Mouse (Mus musculus) Patski (cell line): ENCODE data around the gene Kyat1. TPM values are rescaled to one million over a fixed set of nuclear protein-coding genes. Genes with fewer than 3 reads are reported as not detected.
"Not testable (repeated sequence)": the region's sequence is repeated elsewhere in the genome, so short reads cannot be mapped to it uniquely, and the experiment has no call there.

Experiments
- ATAC-seq: fragments of 100-300 bp; one replicate; pipeline ENCODE4 v1.8.0; 2021
- CTCF ChIA-PET: fragments of 350-600 bp; sonication (Branson Sonifier 250); formaldehyde crosslinking; loops from one replicate; lab custom pipeline; 2022; ENCODE audit warnings: inconsistent platforms; lab: Charles Lee
- POLR2A ChIA-PET: fragments of 350-600 bp; sonication (Branson Sonifier 250); formaldehyde crosslinking; loops from one replicate; lab custom pipeline; 2022; ENCODE audit warnings: antibody characterized with exemption, inconsistent platforms; lab: Charles Lee
- DNase-seq: peaks from one replicate; pipeline ENCODE4 v3.0.0-alpha.2; 2011; ENCODE audit warnings: low read depth, low spot score
- H3K27me3 ChIP-seq: fragments of 371-371 bp; one replicate; pipeline ENCODE4 v1.5.1; 2021
- CTCF ChIP-seq: fragments of 100-300 bp; IDR thresholded peaks from one replicate; pipeline ENCODE4 v1.5.1; 2021
- in situ Hi-C: fragments of 300-500 bp; cut with MboI; formaldehyde crosslinking; loops from 3 replicates; pipeline ENCODE4 v1.11.1; 2018; ENCODE audit warnings: low pct_unique_long_range_greater_than_20kb, mixed read lengths
- polyA plus RNA-seq: library from polyadenylated mRNA; unstranded; gene quantifications from one replicate; pipeline ENCODE4 v1.2.3, GENCODE M21; 2021

Kyat1 gene
- polyA plus RNA-seq, 1 experiment from 2014 or later = 14.8 TPM

DNA sequence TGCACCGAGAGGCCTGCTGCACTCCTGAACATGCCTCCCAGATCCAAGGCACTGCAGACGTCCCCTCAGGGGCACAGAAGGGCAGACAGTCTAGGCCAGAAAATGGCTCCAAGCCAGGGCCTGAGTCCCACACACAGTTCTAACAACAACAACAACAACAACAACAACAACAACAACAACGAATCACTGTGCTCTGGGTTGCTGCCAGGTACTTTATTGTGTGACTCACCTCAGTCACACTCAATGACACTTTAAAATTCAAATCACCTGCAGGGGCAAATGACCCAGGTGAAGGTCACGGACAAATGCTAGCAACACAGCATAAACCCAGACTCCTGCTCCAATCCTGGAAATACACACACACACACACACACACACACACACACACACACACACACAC is 7.6 kb downstream of the Kyat1 start:
- POLR2A ChIA-PET = no interaction called here
- ATAC-seq (no peak), DNase-seq (no peak)
- CTCF ChIA-PET = interaction anchor here (1.4 kb wide), 1 partner anchor 9 kb away, joined by 3 read pairs; no protein-coding TSS in a partner anchor
- no peaks in the 10 kb centered on the region for H3K27me3 ChIP-seq
- no peak for TF ChIP-seq CTCF
- in situ Hi-C loops = no loop called here

DNA sequence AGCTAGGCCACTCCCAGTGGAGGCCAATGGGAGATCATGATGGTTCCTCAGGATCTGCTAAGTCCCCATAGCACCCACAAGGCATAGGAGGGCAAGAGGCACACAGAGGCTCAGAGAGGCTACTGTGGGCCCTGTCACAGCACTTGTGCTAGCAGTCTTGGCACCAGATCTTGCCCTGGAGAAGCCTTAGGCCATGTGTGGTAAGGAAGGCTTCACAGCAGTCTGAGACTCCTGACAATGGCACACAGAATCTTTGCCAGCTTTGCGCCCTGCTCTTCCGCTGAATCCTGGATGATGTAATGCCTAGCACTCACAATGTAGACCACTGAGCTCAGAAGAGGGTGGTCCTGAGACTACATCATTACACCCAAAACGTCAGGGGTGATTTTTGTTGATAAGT is 11.0 kb downstream of the Kyat1 start:
- TF ChIP-seq CTCF = no peak
- in situ Hi-C loops = no loop called here

DNA sequence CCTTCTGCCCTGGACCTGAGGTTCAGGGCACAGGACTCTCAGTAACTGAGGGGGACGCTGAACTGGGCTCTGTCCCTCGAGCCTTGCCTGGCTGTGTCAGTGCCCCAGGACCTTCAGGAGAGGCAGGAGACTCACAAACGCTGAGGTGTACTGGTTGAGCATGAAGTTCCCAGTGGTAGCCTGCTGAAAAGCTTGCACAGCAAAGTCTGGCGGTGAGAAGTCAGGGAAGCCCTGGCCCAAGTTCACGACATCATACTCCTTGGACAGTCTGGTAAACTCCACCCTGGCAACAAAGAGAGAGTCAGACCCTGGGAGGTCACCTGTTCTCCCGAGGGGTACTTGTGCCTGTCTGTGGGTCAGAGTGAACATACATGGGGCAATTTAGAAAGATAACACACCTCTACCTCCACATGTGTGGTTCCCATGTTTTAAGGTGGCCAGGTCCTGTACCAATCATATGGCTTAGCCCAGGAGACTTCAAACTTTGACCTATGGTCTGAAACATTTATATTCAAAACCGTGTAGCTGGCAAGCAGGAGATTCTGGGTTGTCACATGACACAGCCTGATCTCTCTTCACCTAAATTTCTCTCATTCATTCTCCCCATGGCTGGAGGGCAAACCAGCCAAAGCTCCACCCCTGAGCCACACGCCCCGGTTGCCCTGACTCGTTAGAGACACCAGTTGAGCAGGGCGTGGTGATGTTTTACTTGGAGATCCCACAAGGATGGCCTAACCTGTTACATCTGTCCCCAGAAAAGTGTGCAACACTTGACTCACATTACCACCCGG is 13.7 kb downstream of the Kyat1 start:
- CTCF ChIA-PET = interaction anchor here (2.1 kb wide), 1 partner anchor 14 kb away, joined by 4 read pairs; the partner anchor contains the start of gene Kyat1
- ATAC-seq (no peak), DNase-seq (no peak)
- TF ChIP-seq CTCF = no peak
- no peaks in the 10 kb centered on the region for H3K27me3 ChIP-seq
- POLR2A ChIA-PET = no interaction called here
- in situ Hi-C loops = no loop called here

More for the DNA sequence above, 11.0 kb downstream of the Kyat1 start:
- no peak for DNase-seq
- ATAC-seq = no peak
- CTCF ChIA-PET = no interaction called here
- H3K27me3 ChIP-seq = no peaks in the 10 kb centered on the region
- POLR2A ChIA-PET = interaction anchor here (0.6 kb wide), 1 partner anchor 176 kb away, joined by 4 read pairs; no protein-coding TSS in a partner anchor

DNA sequence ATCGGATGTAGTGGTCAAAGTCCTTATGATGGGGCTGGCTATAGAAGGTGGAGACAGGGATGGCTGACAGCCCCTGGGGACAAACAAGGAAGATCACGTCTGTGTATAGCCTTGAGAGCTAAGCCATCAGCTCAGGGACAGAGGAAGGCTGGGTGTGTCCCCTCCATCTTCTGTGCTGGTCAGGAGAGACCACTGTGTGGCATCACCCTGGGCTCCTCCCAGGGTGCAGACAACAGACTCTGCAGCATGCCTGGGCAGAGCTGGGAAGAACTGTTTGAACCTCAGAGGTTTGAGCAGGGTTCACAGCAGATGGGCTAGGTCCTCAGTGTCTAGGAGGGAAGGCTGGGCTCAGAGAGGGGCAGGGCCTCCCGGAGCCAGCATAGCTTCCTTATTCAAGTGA is 20.0 kb downstream of the Kyat1 start:
- in situ Hi-C loops = no loop called here
- TF ChIP-seq CTCF = no peak
- ATAC-seq (no peak), DNase-seq (no peak)
- CTCF ChIA-PET = no interaction called here
- no peaks in the 10 kb centered on the region for H3K27me3 ChIP-seq
- POLR2A ChIA-PET = interaction anchor here (1.0 kb wide), 1 partner anchor 11 kb away, joined by 3 read pairs; no protein-coding TSS in a partner anchor

DNA sequence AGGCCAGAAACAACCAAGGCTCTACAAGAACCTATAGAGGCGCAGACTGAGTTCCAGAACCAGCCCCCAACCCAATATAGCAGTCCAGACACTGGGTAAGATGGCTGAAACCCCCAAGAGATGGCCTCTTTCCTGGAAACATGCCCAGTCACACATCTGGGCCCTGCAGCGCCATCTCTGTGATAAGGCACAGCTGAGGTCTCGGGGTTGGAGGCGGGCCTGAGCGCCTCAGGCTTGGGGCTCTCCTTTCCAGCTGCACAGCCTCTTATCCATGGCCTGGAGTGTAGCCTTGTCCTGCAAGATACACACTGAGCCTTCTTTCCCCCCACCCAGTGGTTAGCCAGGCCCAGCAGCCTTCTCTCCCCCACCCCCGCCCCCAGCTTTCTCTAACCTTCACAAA is 20.4 kb downstream of the Kyat1 start:
- no peak for TF ChIP-seq CTCF
- DNase-seq (no peak), ATAC-seq (no peak)
- H3K27me3 ChIP-seq = no peaks in the 10 kb centered on the region
- in situ Hi-C loops = no loop called here
- CTCF ChIA-PET = no interaction called here
- POLR2A ChIA-PET = interaction anchor here (1.0 kb wide), 1 partner anchor 12 kb away, joined by 3 read pairs; no protein-coding TSS in a partner anchor

DNA sequence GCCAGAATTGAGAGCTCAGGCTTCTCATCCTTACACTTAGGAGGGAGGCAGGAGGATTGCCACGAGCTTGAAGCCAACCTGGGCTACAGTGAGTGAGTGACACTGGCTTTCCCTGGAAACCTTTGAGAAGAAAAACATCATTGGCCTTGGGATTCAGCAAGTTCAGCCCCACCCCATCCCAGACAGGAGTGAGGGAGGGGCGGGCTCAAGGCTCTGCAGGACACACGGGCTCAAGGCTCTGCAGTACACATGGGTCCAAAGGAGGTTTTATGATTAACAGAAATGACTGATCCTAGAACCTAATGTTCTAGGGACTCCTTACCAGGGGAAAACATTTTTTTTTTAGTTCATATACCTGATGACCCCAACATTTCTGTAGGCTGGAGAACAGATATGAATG is 21.9 kb downstream of the Kyat1 start:
- in situ Hi-C loops = no loop called here
- POLR2A ChIA-PET = no interaction called here
- CTCF ChIA-PET = interaction anchor here (1.3 kb wide), 1 partner anchor 21 kb away, joined by 3 read pairs; the partner anchor contains the start of gene Kyat1
- ATAC-seq (no peak), DNase-seq (no peak)
- no peaks in the 10 kb centered on the region for H3K27me3 ChIP-seq
- TF ChIP-seq CTCF = no peak

DNA sequence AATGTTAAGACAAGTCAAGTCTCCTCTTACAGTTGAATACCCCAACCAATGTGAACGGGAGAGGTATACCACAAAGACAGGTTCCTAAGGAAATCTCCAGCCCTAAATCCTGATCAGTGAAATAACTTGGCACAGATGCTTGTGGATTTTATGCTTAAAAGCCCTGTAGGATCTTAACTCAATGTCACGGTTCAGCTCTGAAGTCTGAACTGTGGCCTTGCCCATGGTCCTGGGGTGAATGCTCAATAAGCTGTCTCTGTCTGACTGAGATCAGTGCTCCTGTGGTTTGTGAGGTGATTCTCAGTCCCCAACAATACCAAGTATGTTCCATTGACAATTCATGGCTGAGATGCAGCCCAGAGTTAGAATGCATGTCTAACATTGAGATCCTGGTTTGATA is 23.2 kb downstream of the Kyat1 start:
- no peak for TF ChIP-seq CTCF
- CTCF ChIA-PET = interaction anchor here (1.3 kb wide), 1 partner anchor 22 kb away, joined by 3 read pairs; the partner anchor contains the start of gene Kyat1
- DNase-seq = no peak
- no peaks in the 10 kb centered on the region for H3K27me3 ChIP-seq
- POLR2A ChIA-PET = no interaction called here
- in situ Hi-C loops = no loop called here
- ATAC-seq = no peak

DNA sequence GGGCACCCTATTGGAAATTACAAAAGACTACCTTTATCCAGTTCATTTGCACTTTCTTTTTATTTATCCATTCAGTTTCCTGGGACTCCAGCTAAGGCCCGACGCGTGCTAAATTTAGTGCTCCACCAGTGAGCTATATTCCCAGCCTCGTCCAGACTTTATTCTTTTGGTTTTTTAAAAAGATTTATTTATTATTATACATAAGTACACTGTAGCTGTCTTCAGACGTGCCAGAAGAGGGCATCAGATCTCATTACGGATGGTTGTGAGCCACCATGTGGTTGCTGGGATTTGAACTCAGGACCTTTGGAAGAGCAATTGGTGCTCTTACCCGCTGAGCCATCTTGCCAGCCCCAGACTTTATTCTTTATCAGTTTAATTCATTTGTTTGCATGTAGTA is 26.9 kb downstream of the Kyat1 start:
- not testable (repeated sequence) for H3K27me3 ChIP-seq, ATAC-seq, DNase-seq
- ChIA-PET POLR2A (interaction anchor here (1.2 kb wide), 1 partner anchor 27 kb away, joined by 3 read pairs; the partner anchor contains the start of gene Kyat1), CTCF (interaction anchor here (0.9 to 1.7 kb wide), 4 partner anchors 8 to 92 kb away, joined by 3 to 6 read pairs (median 3); no protein-coding TSS in a partner anchor)
- in situ Hi-C loops = loop anchor here (10.0 kb wide), 1 partner anchor 86 kb away; the partner anchor contains the start of gene Phyhd1

DNA sequence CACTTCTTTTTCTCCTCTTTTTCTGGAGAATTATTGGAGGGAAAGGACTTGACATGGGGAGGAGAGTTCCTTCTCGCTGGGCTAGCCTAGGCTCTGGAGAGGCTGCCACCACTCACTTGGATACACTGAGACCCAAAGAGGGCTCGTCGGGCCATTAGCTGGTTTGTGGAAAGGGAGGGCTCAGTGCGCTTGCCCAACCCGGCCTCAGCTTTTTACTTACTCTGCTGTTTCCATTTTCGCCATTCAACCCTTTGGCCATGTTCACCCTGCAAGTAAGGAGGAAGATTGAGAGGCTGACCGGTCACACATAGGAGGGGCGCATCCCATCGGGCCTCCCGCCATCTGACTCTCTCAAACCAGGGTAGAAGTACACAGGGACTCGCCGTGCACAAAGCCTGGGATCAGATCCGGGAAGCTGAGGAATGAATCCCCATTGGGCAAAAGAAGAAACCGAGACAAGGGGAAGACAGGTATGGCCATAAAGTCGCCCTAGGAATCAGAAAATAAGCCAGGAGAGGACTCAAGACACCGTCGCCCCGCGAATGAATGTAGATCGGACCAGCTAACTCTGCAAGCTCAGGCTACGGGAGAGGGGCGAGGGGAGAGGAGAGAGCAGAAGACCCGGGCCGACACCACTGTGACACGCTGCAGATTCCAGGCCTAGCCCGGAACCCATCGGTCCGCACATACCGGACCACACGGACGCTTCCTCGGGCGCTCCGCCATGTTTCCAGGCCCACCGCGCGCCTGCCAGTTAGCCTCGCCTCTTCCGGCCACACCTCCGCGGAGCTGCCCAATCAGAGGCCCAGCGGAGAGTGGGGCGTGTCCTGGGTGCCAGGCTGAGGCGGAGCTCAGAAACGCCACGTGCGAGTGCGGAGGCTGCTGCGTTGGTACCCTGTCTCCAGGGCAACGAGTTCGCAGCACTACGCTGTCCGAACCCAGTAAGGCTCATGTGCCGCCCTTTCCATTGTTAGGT is 27.7 kb downstream of the Kyat1 start, which contains the start of gene Spout1:
Spout1 (minus strand) TSS at position 760 of the 976 bp plus-strand sequence.
- ATAC-seq (peak; percentile 86), DNase-seq (peak; percentile 51)
- ChIA-PET CTCF (interaction anchor here (0.9 to 1.7 kb wide), 4 partner anchors 9 to 93 kb away, joined by 3 to 6 read pairs (median 3); no protein-coding TSS in a partner anchor), POLR2A (interaction anchor here (1.2 to 1.8 kb wide), 2 partner anchors 27 to 61 kb away, joined by 3 to 4 read pairs; partner anchors contain the start of gene Kyat1)
- TF ChIP-seq CTCF = no peak
- H3K27me3 ChIP-seq = no peaks in the 10 kb centered on the region
- in situ Hi-C loops = loop anchor here (10.0 kb wide), 1 partner anchor 87 kb away; the partner anchor contains the start of gene Phyhd1

DNA sequence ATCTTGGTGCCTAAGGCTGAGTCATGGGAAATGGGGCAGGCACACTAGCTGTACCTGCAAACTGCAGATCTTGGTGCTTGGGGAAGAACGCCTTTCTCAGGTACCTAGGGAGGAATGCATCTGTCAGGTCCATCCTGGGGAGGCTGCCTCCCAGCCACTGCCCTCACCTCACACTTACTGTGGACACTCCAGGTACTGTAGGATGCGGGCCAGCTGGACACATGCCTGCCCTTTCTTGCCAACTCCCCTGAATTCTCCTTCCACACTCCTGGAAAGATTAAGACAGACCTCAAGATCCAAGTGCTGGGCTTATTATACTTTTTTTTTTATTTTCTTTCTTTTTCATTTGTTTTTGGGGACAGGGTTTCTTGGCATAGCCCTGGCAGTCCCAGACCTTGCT is 29.1 kb downstream of the Kyat1 start:
- DNase-seq = no peak
- no peaks in the 10 kb centered on the region for H3K27me3 ChIP-seq
- in situ Hi-C loops = loop anchor here (10.0 kb wide), 1 partner anchor 88 kb away; the partner anchor contains the start of gene Phyhd1
- ATAC-seq = no peak
- no peak for TF ChIP-seq CTCF
- CTCF ChIA-PET = no interaction called here
- POLR2A ChIA-PET = interaction anchor here (1.8 kb wide), 1 partner anchor 62 kb away, joined by 4 read pairs; no protein-coding TSS in a partner anchor
